Mouse (Mus musculus) liver, postnatal 0 days (tissue): ENCODE data around the gene Arhgef12.

Source experiments
- CTCF ChIP-seq: sonication (generic); IDR thresholded peaks from 2 replicates; pipeline ENCODE4 v1.5.1; 2016; ENCODE audit warnings: antibody characterized with exemption, low read depth
- EP300 ChIP-seq: IDR thresholded peaks from 2 replicates; pipeline ENCODE4 v1.6.1; 2016; ENCODE audit warnings: antibody characterized with exemption, low read depth, mild to moderate bottlenecking

- TF ChIP-seq CTCF, result no peak
- no peak for TF ChIP-seq EP300
Measured at GRCm38 (mm10) chr9:43102931-43103330, 4.1 kb downstream of the Arhgef12 start.
